Mouse (Mus musculus): ENCODE results near the gene Adipor2.

The Adipor2 gene

GRCm38 (mm10) chr6:119314751-119315476 is 102.6 kb downstream of the Adipor2 start:
- in situ Hi-C loops (cut with MboI, MseI): no loop called here

- in situ Hi-C loops (cut with MboI, MseI): no loop called here
Measured at GRCm38 (mm10) chr6:119313588-119314375, 103.7 kb downstream of the Adipor2 start.

GRCm38 (mm10) chr6:119313096-119313495 is 104.4 kb downstream of the Adipor2 start:
- in situ Hi-C loops (cut with MboI, MseI): no loop called here

GRCm38 (mm10) chr6:119312381-119312780 is 105.1 kb downstream of the Adipor2 start:
- in situ Hi-C loops (cut with MboI, MseI): no loop called here

GRCm38 (mm10) chr6:119310176-119310575 is 107.3 kb downstream of the Adipor2 start:
- in situ Hi-C loops (cut with MboI, MseI): no loop called here

- in situ Hi-C loops (cut with MboI, MseI): no loop called here
Measured at GRCm38 (mm10) chr6:119307867-119308413, 109.6 kb downstream of the Adipor2 start.

GRCm38 (mm10) chr6:119303331-119303730 is 114.2 kb downstream of the Adipor2 start:
- in situ Hi-C loops (cut with MboI, MseI): no loop called here

Measured in regulatory T cell (primary cell).